10 mouse cellular contexts compared by ENCODE assay signal in genomic region chr2:32464212-32464891, GRCm38 (mm10). TPM values are rescaled to one million over a fixed set of nuclear protein-coding genes. Genes with fewer than 3 reads are reported as not detected.
DNase-seq lines count a peak whose midpoint lies in the region; ATAC-seq and TF ChIP-seq lines count a peak whose summit lies in the region.
"Had no signal": no experiment of that assay in that cellular context is flagged by ENCODE, and none has a peak within 500 bp of the region (broad histone marks: within the 10 kb centered on the region; RNA-seq: fewer than 3 reads in every experiment).

No protein-coding gene starts in this region.

- intact Hi-C loops in heart, postnatal 36 days (cut with DNase I), result no loop called here

- peak overlapping the region; percentile 79 for H3K27ac ChIP-seq in heart, embryonic 13.5 days (replicated peaks)
- H3K27ac ChIP-seq in midbrain, embryonic 13.5 days, result no peak overlapping the region
- H3K27ac ChIP-seq: hindbrain, embryonic 13.5 days had no signal

- no peak for TF ChIP-seq POLR2A in brain, embryonic 14.5 days (IDR thresholded peaks at IDR 0.05; ENCODE audit: borderline replicate concordance, extremely low read depth, insufficient read depth, insufficient read length, poor library complexity, severe bottlenecking)

- no peak; the same call in 1 of the 2 replicates for ATAC-seq in heart, embryonic 13.5 days (ENCODE audit: extremely low read depth, insufficient number of reproducible peaks, low FRiP score, low TSS enrichment)
- peak; percentile 44 for ATAC-seq in megakaryocyte-erythroid progenitor cell, adult 5-6 weeks (replicated peaks; ENCODE audit: low FRiP score, low TSS enrichment, poor library complexity, severe bottlenecking)
- no peak for ATAC-seq in midbrain, embryonic 13.5 days

- peak overlapping the region; percentile 8; the same call in 1 of the 2 replicates for H3K4me2 ChIP-seq in heart, embryonic 13.5 days
- H3K4me2 ChIP-seq in midbrain, embryonic 13.5 days (replicated peaks), result no peak overlapping the region
- H3K4me2 ChIP-seq: hindbrain, embryonic 13.5 days had no signal

- no peaks in the 10 kb centered on the region for H3K36me3 ChIP-seq in heart, embryonic 13.5 days
- no peaks in the 10 kb centered on the region for H3K36me3 ChIP-seq in midbrain, embryonic 13.5 days
- H3K36me3 ChIP-seq: hindbrain, embryonic 13.5 days had no signal

- H3K9me3 ChIP-seq in heart, embryonic 13.5 days, result no peaks in the 10 kb centered on the region
- no peaks in the 10 kb centered on the region for H3K9me3 ChIP-seq in midbrain, embryonic 13.5 days
- H3K9me3 ChIP-seq: hindbrain, embryonic 13.5 days had no signal

- peaks cover 19% of the 10 kb centered on the region for H3K4me1 ChIP-seq in heart, embryonic 13.5 days
- no peaks in the 10 kb centered on the region for H3K4me1 ChIP-seq in midbrain, embryonic 13.5 days (replicated peaks)
- H3K4me1 ChIP-seq: hindbrain, embryonic 13.5 days had no signal

- no peak for DNase-seq in heart, postnatal 36 days
- peak; percentile 7 for DNase-seq in brain, embryonic 14.5 days (ENCODE audit: low read depth)
- peak; percentile 59 for DNase-seq in liver
- DNase-seq in spleen, adult 18-20 months, result no peak
- no peak for DNase-seq in layer of hippocampus, adult 11-12 months (ENCODE audit: low spot score)
- DNase-seq: cerebellum, adult 2 months had no signal

- no peaks in the 10 kb centered on the region for H3K27me3 ChIP-seq in heart, embryonic 13.5 days (replicated peaks)
- no peaks in the 10 kb centered on the region for H3K27me3 ChIP-seq in midbrain, embryonic 13.5 days
- H3K27me3 ChIP-seq: hindbrain, embryonic 13.5 days had no signal

- WGBS in heart, embryonic 13.5 days, result 23% methylated on average over 6 of the region's 6 CpGs
- WGBS in midbrain, embryonic 13.5 days, result 77% methylated on average over 6 of the region's 6 CpGs

- H3K9ac ChIP-seq in heart, embryonic 13.5 days, result no peak overlapping the region
- no peak overlapping the region for H3K9ac ChIP-seq in midbrain, embryonic 13.5 days (replicated peaks)
- H3K9ac ChIP-seq: hindbrain, embryonic 13.5 days had no signal

- TF ChIP-seq CTCF in brain, embryonic 14.5 days (IDR thresholded peaks at IDR 0.05; ENCODE audit: borderline replicate concordance, extremely low read depth, insufficient read depth, insufficient read length), result no peak

- H3K4me3 ChIP-seq in heart, embryonic 13.5 days, result no peak overlapping the region
- H3K4me3 ChIP-seq in midbrain, embryonic 13.5 days (replicated peaks), result no peak overlapping the region
- H3K4me3 ChIP-seq: hindbrain, embryonic 13.5 days had no signal

RNA-seq across cellular contexts. Expression of gene Slc25a25, which starts 13.1 kb away (rescaled TPM):
- 10.7 and 10.9 TPM in 2 replicates for polyA plus RNA-seq in heart, embryonic 13.5 days (2015; fragmentation: Nextera tagmentation; extraction: Ambion mirVana)
- total RNA-seq in heart, postnatal 36 days (2021), result 10 to 100 TPM in 1 of 2 experiments, 1 to 10 TPM in 1; 4.8 to 12.4 TPM
- polyA plus RNA-seq in brain, embryonic 14.5 days (2012; rRNA removed), result 40.2 and 46.1 TPM in 2 replicates
- total RNA-seq in megakaryocyte-erythroid progenitor cell, adult 5-6 weeks (2014; fragmentation: Nextera tagmentation), result 9.5 and 12.2 TPM in 2 replicates
- 4.0 and 34.6 TPM in 2 replicates for total RNA-seq in megakaryocyte-erythroid progenitor cell, adult 5-6 weeks (2017)
- polyA plus RNA-seq in midbrain, embryonic 13.5 days (2015; fragmentation: Nextera tagmentation; extraction: Ambion mirVana), result 45.4 and 50.1 TPM in 2 replicates

RNA-seq across cellular contexts. Expression of gene Naif1, which starts 14.1 kb away (rescaled TPM):
- 4.2 and 5.0 TPM in 2 replicates for polyA plus RNA-seq in heart, embryonic 13.5 days (2015; fragmentation: Nextera tagmentation; extraction: Ambion mirVana)
- total RNA-seq in heart, postnatal 36 days (2021), result 1 to 10 TPM; 3.1 to 3.8 TPM
- 4.8 and 5.1 TPM in 2 replicates for polyA plus RNA-seq in brain, embryonic 14.5 days (2012; rRNA removed)
- total RNA-seq in megakaryocyte-erythroid progenitor cell, adult 5-6 weeks (2014; fragmentation: Nextera tagmentation), result 3.6 and 4.1 TPM in 2 replicates
- total RNA-seq in megakaryocyte-erythroid progenitor cell, adult 5-6 weeks (2017), result 2.7 and 3.0 TPM in 2 replicates
- polyA plus RNA-seq in midbrain, embryonic 13.5 days (2015; fragmentation: Nextera tagmentation; extraction: Ambion mirVana), result 5.1 and 6.1 TPM in 2 replicates

Comparison
In these comparisons a context has a peak if more than half of its experiments do, and no peak if none do; other contexts are left out.
1. DNase-seq: peak in brain, embryonic 14.5 days (single experiment) and liver (single experiment); none in heart, postnatal 36 days (0 of 2), spleen, adult 18-20 months (0 of 2) and layer of hippocampus, adult 11-12 months (single experiment).